Mouse (Mus musculus) left cerebral cortex, postnatal 25 days (tissue): Measurements from ENCODE around the gene Scn1b. TPM values are rescaled to one million over a fixed set of nuclear protein-coding genes. Genes with fewer than 3 reads are reported as not detected.

ENCODE experiments used
- DNase-seq, 2 experiments: peaks; one replicate each; pipeline ENCODE4 v3.0.0; 2022; ENCODE audit warnings: low spot score in 2 of 2, mixed read lengths in 1 of 2
- intact Hi-C: fragments of 180-260 bp; cut with DNase I; formaldehyde crosslinking; loops from one replicate; pipeline ENCODE4 v1.15.1; 2025
- total RNA-seq, 2 experiments: library from RNA; stranded (reverse); gene quantifications; 2 replicates each; pipeline ENCODE4 v1.2.3; 2021

The Scn1b gene
- total RNA-seq, 2 experiments from 2014 or later = 616 to 649 TPM

- DNase-seq = peak; percentile 91 to 93
- intact Hi-C loops = loop anchor here (1.0 to 5.0 kb wide), 2 partner anchors 38 to 140 kb away; partner anchors contain the start of genes Lgi4 and Usf2
Observed at GRCm38 (mm10) chr7:31097583-31098248, 29.1 kb downstream of the Scn1b start.

- DNase-seq = no peak
- intact Hi-C loops = loop anchor here (1.0 to 5.0 kb wide), 2 partner anchors 38 to 140 kb away; partner anchors contain the start of genes Lgi4 and Usf2
Observed at GRCm38 (mm10) chr7:31096892-31097564, 29.8 kb downstream of the Scn1b start.

GRCm38 (mm10) chr7:31094774-31095501 is 31.9 kb downstream of the Scn1b start:
- no peak for DNase-seq
- intact Hi-C loops = loop anchor here (5.0 kb wide), 1 partner anchor 138 kb away; the partner anchor contains the start of gene Usf2

GRCm38 (mm10) chr7:31089721-31090120 is 37.1 kb downstream of the Scn1b start:
- no peak for DNase-seq
- intact Hi-C loops = no loop called here

- DNase-seq = no peak
- intact Hi-C loops = no loop called here
Observed at GRCm38 (mm10) chr7:31088206-31088605, 38.6 kb downstream of the Scn1b start.

- intact Hi-C loops = no loop called here
- DNase-seq = no peak
Observed at GRCm38 (mm10) chr7:31087262-31087661, 39.5 kb downstream of the Scn1b start.

GRCm38 (mm10) chr7:31086175-31086755 is 40.5 kb downstream of the Scn1b start:
- intact Hi-C loops = no loop called here

GRCm38 (mm10) chr7:31085171-31085570 is 41.6 kb downstream of the Scn1b start:
- peak in 1 of 2 experiments; percentile 57 for DNase-seq
- intact Hi-C loops = no loop called here

More at GRCm38 (mm10) chr7:31086175-31086755, 40.5 kb downstream of the Scn1b start:
- DNase-seq = no peak

GRCm38 (mm10) chr7:31084140-31084539 is 42.7 kb downstream of the Scn1b start:
- intact Hi-C loops = no loop called here
- peak in 1 of 2 experiments; percentile 37 for DNase-seq

GRCm38 (mm10) chr7:31082831-31083588 is 43.8 kb downstream of the Scn1b start:
- peak in 1 of 2 experiments; percentile 54 for DNase-seq
- intact Hi-C loops = no loop called here

- DNase-seq = no peak
- intact Hi-C loops = no loop called here
Observed at GRCm38 (mm10) chr7:31082106-31082505, 44.7 kb downstream of the Scn1b start.

GRCm38 (mm10) chr7:31081106-31081505 is 45.7 kb downstream of the Scn1b start:
- no peak for DNase-seq
- intact Hi-C loops = no loop called here

GRCm38 (mm10) chr7:31080611-31081010 is 46.2 kb downstream of the Scn1b start:
- intact Hi-C loops = no loop called here
- no peak for DNase-seq

- no peak for DNase-seq
- intact Hi-C loops = no loop called here
Observed at GRCm38 (mm10) chr7:31079670-31080069, 47.1 kb downstream of the Scn1b start.

- peak; percentile 71 to 86 for DNase-seq
- intact Hi-C loops = loop anchor here (1.0 kb wide), 1 partner anchor 19 kb away; the partner anchor contains the start of gene Lgi4
Observed at GRCm38 (mm10) chr7:31077885-31078445, 48.8 kb downstream of the Scn1b start.

- DNase-seq = peak in 1 of 2 experiments; percentile 51
- intact Hi-C loops = no loop called here
Observed at GRCm38 (mm10) chr7:31077470-31077869, 49.3 kb downstream of the Scn1b start.

- intact Hi-C loops = no loop called here
- no peak for DNase-seq
Observed at GRCm38 (mm10) chr7:31076492-31076891, 50.3 kb downstream of the Scn1b start, which contains the start of gene Fxyd3. Gene Fxyd3 (minus strand): TSS chr7:31076704.

- peak in 1 of 2 experiments; percentile 64 for DNase-seq
- intact Hi-C loops = no loop called here
Observed at GRCm38 (mm10) chr7:31074713-31075069, 52.1 kb downstream of the Scn1b start.
